Mouse (Mus musculus): ENCODE data around the gene Samd9l. TPM values are rescaled to one million over a fixed set of nuclear protein-coding genes. Genes with fewer than 3 reads are reported as not detected.
"Not testable (repeated sequence)": the region's sequence is repeated elsewhere in the genome, so short reads cannot be mapped to it uniquely, and the experiment has no call there.

Gene Samd9l
- polyA plus RNA-seq, 1 experiment = 4.2 TPM

DNA sequence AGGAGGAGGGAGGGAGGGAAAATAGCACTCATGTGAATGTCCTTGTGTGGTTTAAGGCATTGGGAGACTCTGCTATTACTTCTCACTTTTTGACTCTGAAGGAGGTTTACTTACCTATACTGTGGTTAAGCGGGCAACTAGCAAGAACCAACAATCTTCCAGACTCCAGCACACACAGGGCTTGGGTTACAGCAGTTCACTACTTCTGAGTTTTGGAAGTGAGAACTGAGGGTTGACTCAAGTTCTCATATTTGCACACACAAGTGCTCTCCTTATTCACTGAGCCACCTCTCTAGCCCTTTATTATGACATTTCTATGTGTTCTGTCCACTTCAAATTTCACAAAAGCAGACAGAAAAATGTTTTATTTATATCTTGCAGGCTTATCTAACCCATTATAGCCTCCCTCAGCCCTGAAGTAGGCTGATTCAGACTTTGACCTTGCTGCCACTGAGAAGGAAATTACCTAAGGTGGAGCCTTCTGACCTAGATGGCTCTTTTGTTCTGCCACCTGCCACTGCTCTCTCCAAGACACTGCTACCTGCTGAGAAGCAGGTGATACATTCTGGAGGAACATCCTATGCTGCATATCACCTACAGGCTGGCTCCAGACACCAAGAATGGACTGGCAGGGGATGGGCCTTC lies 55.6 kb downstream of the Samd9l start:
- not testable (repeated sequence) for DNase-seq (ENCODE audit: low read depth)

DNA sequence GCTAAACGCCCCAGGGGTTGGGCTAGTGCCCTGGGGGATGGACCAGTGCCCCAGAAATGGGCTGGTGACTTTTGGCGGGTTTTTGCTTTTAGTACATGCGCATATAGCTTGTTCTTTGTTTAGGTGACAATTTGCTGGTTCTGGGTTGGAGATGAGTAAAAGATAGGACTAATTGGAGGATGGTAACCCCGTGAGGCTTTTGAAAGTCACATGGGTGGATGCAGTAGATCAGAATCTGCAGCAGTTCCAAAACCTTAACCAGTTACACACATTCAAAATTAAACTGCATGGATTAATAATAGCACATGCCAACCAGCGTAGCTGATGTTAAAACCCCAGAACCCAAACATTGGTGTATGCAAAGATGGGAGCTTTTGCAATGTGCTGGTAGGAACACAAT lies 57.9 kb downstream of the Samd9l start:
- DNase-seq (ENCODE audit: low read depth) = no peak

DNA sequence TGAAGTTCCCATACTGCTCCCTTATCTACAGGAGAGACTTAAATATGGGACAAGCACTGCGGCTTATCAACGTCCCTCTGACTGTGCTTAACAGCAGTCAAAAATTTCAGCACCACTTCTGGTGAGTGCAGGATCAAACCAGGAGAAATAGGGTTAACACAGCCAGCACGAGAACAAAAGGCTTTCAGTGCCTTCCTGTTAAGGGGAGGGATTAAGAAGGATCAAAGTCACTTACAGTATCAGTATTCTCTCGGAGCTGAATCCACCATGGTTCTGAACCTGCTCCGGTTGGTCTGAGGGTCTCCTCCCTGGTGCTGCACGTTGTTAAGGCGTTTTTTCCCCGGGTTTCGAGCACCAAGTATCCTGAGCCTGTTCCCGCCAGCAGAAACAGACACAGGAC lies 58.4 kb downstream of the Samd9l start:
- not testable (repeated sequence) for DNase-seq (ENCODE audit: low read depth)

DNA sequence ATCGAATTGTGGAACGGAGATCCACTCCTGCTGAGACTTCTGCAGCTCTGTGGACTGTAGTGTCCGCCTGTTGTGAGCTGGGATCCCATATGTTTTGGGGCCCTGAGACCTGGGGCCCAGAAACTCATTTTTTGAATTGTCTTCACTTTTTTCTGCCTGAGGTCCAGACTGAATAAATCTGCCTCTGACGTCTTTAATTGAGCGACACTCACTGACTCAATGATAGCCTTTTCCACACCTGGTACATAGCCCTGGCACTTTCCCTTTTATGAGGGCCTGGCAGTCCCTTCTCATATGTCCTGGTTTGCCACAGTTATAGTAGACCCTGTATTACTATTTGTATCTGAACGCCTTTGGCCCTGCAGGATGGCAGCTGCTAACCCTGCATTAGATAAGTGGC lies 60.2 kb downstream of the Samd9l start:
- not testable (repeated sequence) for DNase-seq (ENCODE audit: low read depth)

Other genes starting within 250 kb of the Samd9l start
- 5.3 and 7.4 TPM in 2 replicates for gene Hepacam2, start 98.7 kb upstream of the Samd9l start, polyA plus RNA-seq (2012; rRNA removed)
- 5.4 and 6.3 TPM in 2 replicates for gene Vps50, start 98.8 kb upstream of the Samd9l start, polyA plus RNA-seq (2012; rRNA removed)

All from gonadal fat pad, adult 2 months (tissue).